Comparison of ENCODE assay signal across 8 mouse cellular contexts in the genomic region with DNA sequence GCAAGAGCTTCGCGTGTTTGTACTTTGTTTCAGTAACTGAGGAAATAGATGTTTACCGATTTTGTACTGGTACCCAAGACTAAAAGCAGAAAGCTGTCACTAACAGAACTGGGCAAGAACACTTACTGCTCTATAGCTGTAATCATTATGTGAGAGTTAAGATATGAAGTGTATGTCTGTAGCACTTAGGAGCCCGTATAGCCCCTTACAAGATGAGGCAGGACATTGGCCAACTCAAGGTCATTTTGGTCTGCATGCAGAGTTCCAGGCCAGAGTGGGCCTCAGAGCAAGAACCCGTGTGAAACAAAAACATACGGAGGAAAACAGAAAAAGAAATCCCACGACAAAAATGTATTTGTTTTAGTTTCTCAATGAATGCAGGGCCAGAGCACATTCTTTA. TPM values are rescaled to one million over a fixed set of nuclear protein-coding genes. Genes with fewer than 3 reads are reported as not detected.
DNase-seq lines count a peak whose midpoint lies in the region; ATAC-seq and TF ChIP-seq lines count a peak whose summit lies in the region.

No protein-coding gene starts in this region.

- peak overlapping the region; percentile 87 for H3K4me2 ChIP-seq in heart, embryonic 12.5 days
- peak overlapping the region; percentile 87 for H3K4me2 ChIP-seq in heart, embryonic 16.5 days (ENCODE audit: low read depth, low read length)
- H3K4me2 ChIP-seq in midbrain, embryonic 11.5 days = peak overlapping the region; percentile 83

- WGBS in heart, embryonic 12.5 days = 35% methylated on average over 7 of the region's 7 CpGs
- 35% methylated on average over 7 of the region's 7 CpGs for WGBS in heart, embryonic 16.5 days
- 47% methylated on average over 7 of the region's 7 CpGs for WGBS in midbrain, embryonic 11.5 days

- peak overlapping the region; percentile 72 for H3K27ac ChIP-seq in heart, embryonic 12.5 days (ENCODE audit: poor library complexity, severe bottlenecking)
- H3K27ac ChIP-seq in MEL (ENCODE audit: control insufficient read depth, low read depth, low read length) = no peak overlapping the region
- peak overlapping the region; percentile 95 for H3K27ac ChIP-seq in heart, embryonic 16.5 days (ENCODE audit: low read length)
- H3K27ac ChIP-seq in midbrain, embryonic 11.5 days (ENCODE audit: low read depth, low read length) = peak overlapping the region; percentile 27; the same call in 1 of the 2 replicates

- TF ChIP-seq RAD21 in MEL (IDR thresholded peaks at IDR 0.05; ENCODE audit: low read depth, low read length) = no peak

- no peaks in the 10 kb centered on the region for H3K27me3 ChIP-seq in heart, embryonic 12.5 days (replicated peaks)
- no peaks in the 10 kb centered on the region for H3K27me3 ChIP-seq in MEL (ENCODE audit: control insufficient read depth in 1 of 2, insufficient read depth in 2 of 2, low read length in 2 of 2)
- H3K27me3 ChIP-seq in heart, embryonic 16.5 days (ENCODE audit: control insufficient read depth, insufficient read depth, low read length) = no peaks in the 10 kb centered on the region
- no peaks in the 10 kb centered on the region for H3K27me3 ChIP-seq in midbrain, embryonic 11.5 days (ENCODE audit: control insufficient read depth, insufficient read depth, low read length)

- peak overlapping the region; percentile 89 for H3K4me3 ChIP-seq in heart, embryonic 12.5 days
- H3K4me3 ChIP-seq in MEL (ENCODE audit: control insufficient read depth in 1 of 2, insufficient read depth in 1 of 2, low read depth in 2 of 2, low read length in 2 of 2) = peak overlapping the region; percentile 84 to 86
- H3K4me3 ChIP-seq in heart, embryonic 16.5 days (ENCODE audit: low read length) = peak overlapping the region; percentile 79
- peak overlapping the region; percentile 90 for H3K4me3 ChIP-seq in midbrain, embryonic 11.5 days (ENCODE audit: low read depth, low read length)

- no peak for DNase-seq in heart, postnatal 4 days
- peak; percentile 49 for DNase-seq in MEL (ENCODE audit: low read depth, low spot score)
- DNase-seq in midbrain, embryonic 11.5 days (ENCODE audit: low spot score, missing footprints) = no peak
- no peak for DNase-seq in thymus, postnatal 14 days
- DNase-seq in gastrocnemius, adult 18-20 months (ENCODE audit: low spot score) = no peak
- DNase-seq in embryo, embryonic 11 days = no peak

- H3K4me1 ChIP-seq in heart, embryonic 12.5 days (replicated peaks) = peaks cover 29% of the 10 kb centered on the region
- peaks cover 0 to 8% of the 10 kb centered on the region in 2 experiments; a peak in 2 of 4 replicates for H3K4me1 ChIP-seq in MEL (ENCODE audit: control insufficient read depth in 1 of 2, insufficient read depth in 2 of 2, low read length in 2 of 2)
- H3K4me1 ChIP-seq in heart, embryonic 16.5 days (ENCODE audit: control insufficient read depth, insufficient read depth, low read length) = peaks cover 28% of the 10 kb centered on the region
- peaks cover 14% of the 10 kb centered on the region for H3K4me1 ChIP-seq in midbrain, embryonic 11.5 days (ENCODE audit: control insufficient read depth, insufficient read depth, low read length)

- H3K79me2 ChIP-seq in MEL (ENCODE audit: control insufficient read depth, insufficient read depth, low read length, poor library complexity) = peaks cover 30% of the 10 kb centered on the region

- 0 out of 2 replicates have a peak, but pooled peaks cover 5% of the 10 kb centered on the region for H3K36me3 ChIP-seq in heart, embryonic 12.5 days
- peaks cover 0 to 16% of the 10 kb centered on the region in 2 experiments; a peak in 3 of 4 replicates for H3K36me3 ChIP-seq in MEL (ENCODE audit: control insufficient read depth in 1 of 2, insufficient read depth in 2 of 2, low read length in 2 of 2)
- 0 out of 2 replicates have a peak, but pooled peaks cover 1% of the 10 kb centered on the region for H3K36me3 ChIP-seq in heart, embryonic 16.5 days (ENCODE audit: control insufficient read depth, insufficient read depth)
- no peaks in the 10 kb centered on the region for H3K36me3 ChIP-seq in midbrain, embryonic 11.5 days (ENCODE audit: control insufficient read depth, insufficient read depth, low read length)

- TF ChIP-seq POLR2A in MEL (IDR thresholded peaks at IDR 0.05; ENCODE audit: control insufficient read depth in 1 of 2, insufficient read depth in 1 of 2, low read depth in 1 of 2, low read length in 2 of 2, poor library complexity in 1 of 2) = no peak

- 0 out of 2 replicates have a peak overlapping the region, but pooled peaks have one; percentile 41 for H3K9ac ChIP-seq in heart, embryonic 12.5 days
- peak overlapping the region; percentile 53 for H3K9ac ChIP-seq in MEL (ENCODE audit: control insufficient read depth, low read depth, low read length, poor library complexity, severe bottlenecking)
- peak overlapping the region; percentile 96 for H3K9ac ChIP-seq in heart, embryonic 16.5 days (ENCODE audit: low read length)
- no peak overlapping the region; the same call in 1 of the 2 replicates for H3K9ac ChIP-seq in midbrain, embryonic 11.5 days (ENCODE audit: low read length)

- no peak for TF ChIP-seq CTCF in MEL (IDR thresholded peaks at IDR 0.05 in 2 of 3, conservative IDR thresholded peaks at IDR 0.05 in 1 of 3; ENCODE audit: control insufficient read depth in 1 of 3, insufficient read depth in 1 of 3, low read depth in 2 of 3, low read length in 3 of 3, poor library complexity in 1 of 3, severe bottlenecking in 1 of 3)

- ATAC-seq in heart, embryonic 12.5 days (ENCODE audit: insufficient number of reproducible peaks, low FRiP score) = no peak
- ATAC-seq in heart, embryonic 16.5 days (replicated peaks; ENCODE audit: extremely low read depth, insufficient read depth, low FRiP score) = no peak
- no peak for ATAC-seq in midbrain, embryonic 11.5 days (ENCODE audit: low FRiP score)

- H3K9me3 ChIP-seq in heart, embryonic 12.5 days (replicated peaks) = no peaks in the 10 kb centered on the region
- H3K9me3 ChIP-seq in MEL (replicated peaks; ENCODE audit: insufficient read depth, low read length) = no peaks in the 10 kb centered on the region
- H3K9me3 ChIP-seq in heart, embryonic 16.5 days (replicated peaks; ENCODE audit: control insufficient read depth, low read length) = no peaks in the 10 kb centered on the region
- H3K9me3 ChIP-seq in midbrain, embryonic 11.5 days (ENCODE audit: control insufficient read depth, low read length) = no peaks in the 10 kb centered on the region

- no peak for TF ChIP-seq EP300 in MEL (IDR thresholded peaks at IDR 0.05; ENCODE audit: low read depth in 1 of 2, low read length in 2 of 2)

TF ChIP-seq in MEL, 35 proteins besides CTCF, POLR2A, EP300 and RAD21:
- no peak for TF ChIP-seq SMC3 (IDR thresholded peaks at IDR 0.05; ENCODE audit: low read depth, low read length)
- no peak for TF ChIP-seq TAL1 (IDR thresholded peaks at IDR 0.05; ENCODE audit: low read length)
- no peak for TF ChIP-seq ZKSCAN1 (IDR thresholded peaks at IDR 0.05; ENCODE audit: low read depth, low read length)
- TF ChIP-seq ZMIZ1 (IDR thresholded peaks at IDR 0.05; ENCODE audit: low read depth, low read length) = peak; percentile 57; the same call in 1 of the 2 replicates
- no peak for TF ChIP-seq POLR2AphosphoS2 (IDR thresholded peaks at IDR 0.05; ENCODE audit: low read length)
- no peak for TF ChIP-seq TBP (IDR thresholded peaks at IDR 0.05; ENCODE audit: low read depth, low read length)
- no peak for TF ChIP-seq BHLHE40 (IDR thresholded peaks at IDR 0.05; ENCODE audit: borderline replicate concordance, low read depth, low read length)
- TF ChIP-seq CHD1 (IDR thresholded peaks at IDR 0.05; ENCODE audit: low read depth, low read length) = 0 out of 2 replicates have a peak, but pooled peaks have one; percentile 34
TF ChIP-seq in MEL: peak in this region for 2.

RNA-seq across cellular contexts. Expression of a gene that starts 0.8 kb away (rescaled TPM):
- polyA plus RNA-seq in heart, embryonic 12.5 days (2016; fragmentation: Nextera tagmentation; extraction: Ambion mirVana) = 13.8 and 15.1 TPM in 2 replicates
- total RNA-seq in heart, postnatal 4 days (2021) = 10 to 100 TPM in 1 of 2 experiments, 1 to 10 TPM in 1; 9.5 to 14.0 TPM
- total RNA-seq in MEL (2012; rRNA removed) = 11.7 and 15.6 TPM in 2 replicates
- 10 to 100 TPM; 12.8 to 25.3 TPM for polyA plus RNA-seq in MEL (2012; ENCODE audit: insufficient read depth in 1 of 2, insufficient read length in 2 of 2, low read depth in 1 of 2, low replicate concordance in 2 of 2, missing spikeins in 1 of 2)
- 5.0 TPM in 2 replicates for polyA plus RNA-seq in heart, embryonic 16.5 days (2015; fragmentation: Nextera tagmentation; extraction: Ambion mirVana)
- 9.5 and 11.3 TPM in 2 replicates for polyA plus RNA-seq in midbrain, embryonic 11.5 days (2014; fragmentation: Nextera tagmentation; extraction: Ambion mirVana)
- 1 to 10 TPM; 1.4 to 1.9 TPM for total RNA-seq in gastrocnemius, adult 18-20 months (2021)

RNA-seq across cellular contexts. Expression of a gene that starts 0.8 kb away (rescaled TPM):
- polyA plus RNA-seq in heart, embryonic 12.5 days (2016; fragmentation: Nextera tagmentation; extraction: Ambion mirVana) = 512 and 531 TPM in 2 replicates
- total RNA-seq in heart, postnatal 4 days (2021) = 100 to 1,000 TPM; 201 to 203 TPM
- 167 and 185 TPM in 2 replicates for total RNA-seq in MEL (2012; rRNA removed)
- polyA plus RNA-seq in MEL (2012; ENCODE audit: insufficient read depth in 1 of 2, insufficient read length in 2 of 2, low read depth in 1 of 2, low replicate concordance in 2 of 2, missing spikeins in 1 of 2) = 100 to 1,000 TPM in 1 of 2 experiments, not detected in 1; 173 TPM
- 466 and 516 TPM in 2 replicates for polyA plus RNA-seq in heart, embryonic 16.5 days (2015; fragmentation: Nextera tagmentation; extraction: Ambion mirVana)
- polyA plus RNA-seq in midbrain, embryonic 11.5 days (2014; fragmentation: Nextera tagmentation; extraction: Ambion mirVana) = 793 and 830 TPM in 2 replicates
- 100 to 1,000 TPM; 188 to 207 TPM for total RNA-seq in gastrocnemius, adult 18-20 months (2021)

RNA-seq across cellular contexts. Expression of a gene that starts 38.5 kb away (rescaled TPM):
- polyA plus RNA-seq in heart, embryonic 12.5 days (2016; fragmentation: Nextera tagmentation; extraction: Ambion mirVana) = 43.8 and 45.3 TPM in 2 replicates
- total RNA-seq in heart, postnatal 4 days (2021) = 10 to 100 TPM; 24.4 to 26.3 TPM
- total RNA-seq in MEL (2012; rRNA removed) = 13.5 and 14.3 TPM in 2 replicates
- polyA plus RNA-seq in MEL (2012; ENCODE audit: insufficient read depth in 1 of 2, insufficient read length in 2 of 2, low read depth in 1 of 2, low replicate concordance in 2 of 2, missing spikeins in 1 of 2) = 10 to 100 TPM in 1 of 2 experiments, not detected in 1; 19.5 TPM
- 28.6 and 32.7 TPM in 2 replicates for polyA plus RNA-seq in heart, embryonic 16.5 days (2015; fragmentation: Nextera tagmentation; extraction: Ambion mirVana)
- 63.9 and 69.6 TPM in 2 replicates for polyA plus RNA-seq in midbrain, embryonic 11.5 days (2014; fragmentation: Nextera tagmentation; extraction: Ambion mirVana)
- 10 to 100 TPM; 12.1 to 12.4 TPM for total RNA-seq in gastrocnemius, adult 18-20 months (2021)
